Mouse (Mus musculus) adrenal gland, postnatal 4 days (tissue): ENCODE results near the gene Zfp821. TPM values are rescaled to one million over a fixed set of nuclear protein-coding genes. Genes with fewer than 3 reads are reported as not detected.

Experiments used
- total RNA-seq, 2 experiments: library from RNA; stranded (reverse); gene quantifications; 2 replicates each; pipeline ENCODE4 v1.2.3; 2021

Gene Zfp821
- total RNA-seq, 2 experiments from 2014 or later = 23.3 to 26.1 TPM

Other genes with a start within 250 kb of the Zfp821 start
- gene Pmfbp1, start 211.5 kb upstream of the Zfp821 start, total RNA-seq = not detected
- 10 to 100 TPM; 32.9 to 35.9 TPM for gene Dhx38, start 139.7 kb upstream of the Zfp821 start, total RNA-seq
- gene Txnl4b, start 139.7 kb upstream of the Zfp821 start, total RNA-seq = 10 to 100 TPM; 13.3 to 13.8 TPM
- gene Hp, start 126.4 kb upstream of the Zfp821 start, total RNA-seq = 100 to 1,000 TPM in 1 of 2 experiments, 10 to 100 TPM in 1; 21.3 to 285 TPM
- 10 to 100 TPM; 27.2 to 32.1 TPM for gene Dhodh, start 96.9 kb upstream of the Zfp821 start, total RNA-seq
- under 1 TPM in 1 of 2 experiments, not detected in 1; 0.08 TPM for gene Pkd1l3, start 91.0 kb upstream of the Zfp821 start, total RNA-seq
- gene Ist1, start 12.3 kb upstream of the Zfp821 start, total RNA-seq = 100 to 1,000 TPM in 1 of 2 experiments, 10 to 100 TPM in 1; 99.2 to 104 TPM
- 10 to 100 TPM; 57.5 to 61.5 TPM for gene Atxn1l, start 32.2 kb downstream of the Zfp821 start, total RNA-seq
- 10 to 100 TPM; 88.5 to 90.0 TPM for gene Ap1g1, start 73.0 kb downstream of the Zfp821 start, total RNA-seq
- gene Phlpp2, start 163.0 kb downstream of the Zfp821 start, total RNA-seq = 10 to 100 TPM; 11.3 to 12.2 TPM